Mouse (Mus musculus): ENCODE measurements around the gene Ksr2.

- no peak for TF ChIP-seq POLR2A (IDR thresholded peaks at IDR 0.05; ENCODE audit: low read depth, low read length)
- TF ChIP-seq CTCF (IDR thresholded peaks at IDR 0.05; ENCODE audit: extremely low read depth, insufficient read length, insufficient replicate concordance, low read depth, low read length): no peak
Observed at GRCm38 (mm10) chr5:117694632-117695031, 280.8 kb downstream of the Ksr2 start.

Data from small intestine, adult 2 months (tissue).